Mouse (Mus musculus) embryonic fibroblast, embryonic 13.5 days (primary cell): ENCODE results near the gene Dnah2.

Experiments used
- CTCF ChIP-seq: IDR thresholded peaks from 2 replicates; pipeline ENCODE4 v1.5.1; 2011; ENCODE audit warnings: mild to moderate bottlenecking, control low read depth, low read length, moderate library complexity, borderline replicate concordance; ENCODE audit not compliant: insufficient read depth
- POLR2A ChIP-seq: IDR thresholded peaks from 2 replicates; pipeline ENCODE4 v1.6.1; 2011; ENCODE audit warnings: low read depth, mild to moderate bottlenecking, control low read depth, low read length, moderate library complexity

- TF ChIP-seq CTCF (no peak), POLR2A (no peak)
Measured at GRCm38 (mm10) chr11:69499140-69499539, 49.8 kb downstream of the Dnah2 start.
